Mouse (Mus musculus): ENCODE measurements around the gene Duox1. TPM values are rescaled to one million over a fixed set of nuclear protein-coding genes. Genes with fewer than 3 reads are reported as not detected.

Duox1 gene
- 0.06 TPM in 1 of 2 replicates, not detected in the other for polyA plus RNA-seq (2014; fragmentation: Nextera tagmentation; extraction: Ambion mirVana)

DNA sequence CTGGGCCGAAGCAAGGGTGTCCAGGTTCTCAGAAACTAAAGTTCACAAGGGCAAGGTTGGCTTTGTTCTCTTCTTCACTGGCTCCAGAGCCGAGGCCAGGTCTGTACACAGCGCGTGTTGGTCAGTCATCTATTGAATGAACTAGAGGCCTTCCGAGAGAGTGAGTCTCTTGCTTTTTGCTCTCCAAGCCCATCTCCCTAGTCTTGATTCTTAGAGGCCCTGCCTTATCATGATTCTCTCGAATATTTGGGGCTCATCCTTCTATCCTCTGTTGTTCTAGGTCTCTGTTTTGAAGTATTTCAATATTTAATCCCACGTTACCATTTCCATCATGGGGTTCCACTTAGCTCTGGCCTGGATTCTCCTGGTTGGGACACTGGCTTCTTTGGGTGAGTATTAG lies at the start of gene Duox1:
Gene Duox1, plus strand, starts transcription at position 301 of the 400 bp plus-strand sequence.
- ATAC-seq, result no peak
- H3K4me3 ChIP-seq (ENCODE audit: low read depth, low read length), result no peak within 1 kb of the TSS
- H3K36me3 ChIP-seq (ENCODE audit: control insufficient read depth, insufficient read depth, low read length), result no peaks in the 10 kb centered on the region
- peaks cover 20% of the 10 kb centered on the region for H3K27me3 ChIP-seq (replicated peaks; ENCODE audit: control insufficient read depth, insufficient read depth, low read length)
- H3K4me1 ChIP-seq (ENCODE audit: control insufficient read depth, insufficient read depth, low read length), result peaks cover 4% of the 10 kb centered on the region; the same call in 1 of the 2 replicates
- H3K9me3 ChIP-seq (replicated peaks; ENCODE audit: control insufficient read depth, low read length), result no peaks in the 10 kb centered on the region
- no peak within 1 kb of the TSS for H3K27ac ChIP-seq (ENCODE audit: low read depth, low read length)
- 88% methylated on average over 7 of the region's 7 CpGs for WGBS
- no peak within 1 kb of the TSS for H3K9ac ChIP-seq (ENCODE audit: low read length)
- DNase-seq (ENCODE audit: low spot score), result no peak
- H3K4me2 ChIP-seq (ENCODE audit: low read length), result no peak within 1 kb of the TSS

- Histone ChIP-seq H3K9ac (ENCODE audit: low read length) (no peak overlapping the region), H3K4me2 (ENCODE audit: low read length) (no peak overlapping the region), H3K4me1 (ENCODE audit: control insufficient read depth, insufficient read depth, low read length) (peaks cover 8% of the 10 kb centered on the region), H3K36me3 (ENCODE audit: control insufficient read depth, insufficient read depth, low read length) (no peaks in the 10 kb centered on the region), H3K9me3 (replicated peaks; ENCODE audit: control insufficient read depth, low read length) (no peaks in the 10 kb centered on the region), H3K4me3 (ENCODE audit: low read depth, low read length) (no peak overlapping the region), H3K27ac (ENCODE audit: low read depth, low read length) (no peak overlapping the region), H3K27me3 (replicated peaks; ENCODE audit: control insufficient read depth, insufficient read depth, low read length) (no peaks in the 10 kb centered on the region)
- ATAC-seq (no peak), DNase-seq (ENCODE audit: low spot score) (no peak)
- 93% methylated on average over 7 of the region's 7 CpGs for WGBS
These were observed 48.9 kb upstream of the Duox1 start for GRCm38 (mm10) chr2:122266407-122267193.

DNA sequence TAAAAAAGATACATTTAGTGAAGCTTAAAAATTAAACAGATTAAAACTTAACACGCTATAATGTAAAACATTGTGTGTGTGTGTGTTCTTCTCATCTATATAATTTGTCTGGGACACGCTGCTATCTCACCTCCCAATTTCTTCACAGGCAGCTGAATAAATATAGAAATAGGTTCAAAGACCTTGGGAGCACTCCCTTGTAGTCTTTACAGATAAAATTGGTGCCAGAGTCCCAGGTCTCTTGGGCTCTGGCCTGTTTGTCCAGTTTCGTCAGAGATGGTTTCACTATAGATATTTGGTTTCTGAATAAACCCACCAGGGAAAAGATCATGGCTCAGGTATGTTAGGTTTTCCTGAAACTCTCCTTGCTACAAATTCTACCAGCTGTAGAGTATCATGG lies 36.7 kb upstream of the Duox1 start:
- Histone ChIP-seq H3K9me3 (replicated peaks; ENCODE audit: control insufficient read depth, low read length) (no peaks in the 10 kb centered on the region), H3K4me2 (ENCODE audit: low read length) (no peak overlapping the region), H3K9ac (ENCODE audit: low read length) (no peak overlapping the region), H3K4me1 (ENCODE audit: control insufficient read depth, insufficient read depth, low read length) (no peaks in the 10 kb centered on the region), H3K4me3 (ENCODE audit: low read depth, low read length) (no peak overlapping the region), H3K36me3 (ENCODE audit: control insufficient read depth, insufficient read depth, low read length) (no peaks in the 10 kb centered on the region), H3K27me3 (replicated peaks; ENCODE audit: control insufficient read depth, insufficient read depth, low read length) (no peaks in the 10 kb centered on the region), H3K27ac (ENCODE audit: low read depth, low read length) (no peak overlapping the region)
- DNase-seq (ENCODE audit: low spot score) (no peak), ATAC-seq (no peak)
- WGBS, result 91% methylated on average over 3 of the region's 3 CpGs

DNA sequence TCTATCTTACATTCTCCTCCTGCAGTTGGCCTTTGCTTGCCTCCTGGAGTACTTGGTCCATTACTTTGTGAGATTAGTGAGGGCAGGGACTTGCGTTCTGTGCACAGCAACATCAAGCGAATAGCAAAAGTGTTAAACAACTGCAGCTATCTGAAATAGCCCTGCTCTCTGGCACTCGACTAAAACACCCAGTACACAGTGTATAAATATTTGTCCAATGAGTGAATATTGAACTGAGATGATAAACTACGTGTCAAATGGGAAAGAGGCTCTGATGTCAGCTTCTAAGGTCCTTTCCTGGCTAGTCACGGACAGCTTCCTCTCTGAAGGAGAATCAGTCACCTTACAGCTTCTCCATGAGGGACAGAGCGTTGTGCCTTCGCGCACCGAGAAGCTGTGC lies 31.4 kb upstream of the Duox1 start:
- Histone ChIP-seq H3K4me3 (ENCODE audit: low read depth, low read length) (no peak overlapping the region), H3K27ac (ENCODE audit: low read depth, low read length) (no peak overlapping the region), H3K27me3 (replicated peaks; ENCODE audit: control insufficient read depth, insufficient read depth, low read length) (no peaks in the 10 kb centered on the region), H3K36me3 (ENCODE audit: control insufficient read depth, insufficient read depth, low read length) (no peaks in the 10 kb centered on the region), H3K4me2 (ENCODE audit: low read length) (no peak overlapping the region), H3K9ac (ENCODE audit: low read length) (no peak overlapping the region), H3K9me3 (replicated peaks; ENCODE audit: control insufficient read depth, low read length) (no peaks in the 10 kb centered on the region), H3K4me1 (ENCODE audit: control insufficient read depth, insufficient read depth, low read length) (no peaks in the 10 kb centered on the region)
- WGBS, result 87% methylated on average over 9 of the region's 9 CpGs
- no peak for DNase-seq (ENCODE audit: low spot score)
- no peak for ATAC-seq

- no peak overlapping the region for H3K4me2 ChIP-seq (ENCODE audit: low read length)
- DNase-seq (ENCODE audit: low spot score), result no peak
- no peaks in the 10 kb centered on the region for H3K27me3 ChIP-seq (replicated peaks; ENCODE audit: control insufficient read depth, insufficient read depth, low read length)
- no peaks in the 10 kb centered on the region for H3K36me3 ChIP-seq (ENCODE audit: control insufficient read depth, insufficient read depth, low read length)
- no peak overlapping the region for H3K27ac ChIP-seq (ENCODE audit: low read depth, low read length)
- WGBS, result 57% methylated on average over 7 of the region's 7 CpGs
- H3K9ac ChIP-seq (ENCODE audit: low read length), result no peak overlapping the region
- H3K4me3 ChIP-seq (ENCODE audit: low read depth, low read length), result no peak overlapping the region
- ATAC-seq, result no peak
- no peaks in the 10 kb centered on the region for H3K9me3 ChIP-seq (replicated peaks; ENCODE audit: control insufficient read depth, low read length)
- H3K4me1 ChIP-seq (ENCODE audit: control insufficient read depth, insufficient read depth, low read length), result no peaks in the 10 kb centered on the region
These were observed 29.3 kb upstream of the Duox1 start for GRCm38 (mm10) chr2:122286137-122286536.

- Histone ChIP-seq H3K4me2 (ENCODE audit: low read length) (no peak overlapping the region), H3K27ac (ENCODE audit: low read depth, low read length) (no peak overlapping the region), H3K9ac (ENCODE audit: low read length) (no peak overlapping the region), H3K9me3 (replicated peaks; ENCODE audit: control insufficient read depth, low read length) (no peaks in the 10 kb centered on the region), H3K36me3 (ENCODE audit: control insufficient read depth, insufficient read depth, low read length) (no peaks in the 10 kb centered on the region), H3K4me1 (ENCODE audit: control insufficient read depth, insufficient read depth, low read length) (peaks cover 10% of the 10 kb centered on the region), H3K4me3 (ENCODE audit: low read depth, low read length) (no peak overlapping the region), H3K27me3 (replicated peaks; ENCODE audit: control insufficient read depth, insufficient read depth, low read length) (peaks cover 46% of the 10 kb centered on the region)
- DNase-seq (ENCODE audit: low spot score) (no peak), ATAC-seq (no peak)
- 6% methylated on average over 7 of the region's 7 CpGs for WGBS
These were observed 20.6 kb upstream of the Duox1 start for GRCm38 (mm10) chr2:122294916-122295315.

DNA sequence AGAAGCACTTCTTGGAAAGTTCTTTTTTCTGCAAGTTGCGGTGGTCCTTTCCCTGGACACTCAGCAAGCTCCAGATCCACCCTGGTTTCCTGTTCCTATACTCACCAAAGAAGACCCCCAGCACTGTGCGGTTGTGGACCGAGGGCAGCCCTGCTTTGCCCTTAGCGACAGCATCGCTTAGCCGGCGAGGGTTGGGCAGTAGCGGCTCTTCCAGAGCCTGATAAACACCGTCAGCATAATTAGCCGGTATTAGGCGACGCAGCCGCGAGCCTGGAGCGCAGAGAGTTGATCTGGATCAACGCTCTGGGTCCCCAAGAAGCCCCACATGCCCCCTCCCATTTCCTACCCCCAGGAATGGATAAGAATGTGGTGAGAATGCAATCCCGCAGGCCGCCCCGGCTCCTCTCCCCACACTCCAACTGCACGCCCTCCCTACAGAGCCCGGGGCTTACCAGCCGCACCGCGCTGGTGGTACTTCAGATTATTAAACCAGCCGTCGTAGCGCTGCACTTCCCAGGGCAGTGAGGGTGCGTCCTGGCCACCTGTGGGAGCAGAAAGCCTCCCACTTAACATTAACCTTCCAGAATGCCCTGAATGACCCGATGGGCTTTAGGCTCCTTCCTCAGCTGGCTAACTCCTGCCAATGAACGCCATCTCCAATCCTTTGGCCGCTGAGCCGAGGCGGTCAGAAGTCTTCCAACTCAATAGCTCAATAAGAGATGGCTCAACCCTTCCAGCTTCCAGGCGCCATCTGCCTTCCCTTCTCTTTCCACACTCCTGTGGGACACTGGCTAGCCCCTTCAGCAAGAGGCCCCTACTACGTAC lies 18.0 kb upstream of the Duox1 start:
- H3K27ac ChIP-seq (ENCODE audit: low read depth, low read length), result no peak overlapping the region
- peaks cover 72% of the 10 kb centered on the region for H3K27me3 ChIP-seq (replicated peaks; ENCODE audit: control insufficient read depth, insufficient read depth, low read length)
- DNase-seq (ENCODE audit: low spot score) (no peak), ATAC-seq (no peak)
- WGBS, result under 1% methylated on average over 34 of the region's 35 CpGs
- no peaks in the 10 kb centered on the region for H3K36me3 ChIP-seq (ENCODE audit: control insufficient read depth, insufficient read depth, low read length)
- peaks cover 21% of the 10 kb centered on the region for H3K4me1 ChIP-seq (ENCODE audit: control insufficient read depth, insufficient read depth, low read length)
- no peaks in the 10 kb centered on the region for H3K9me3 ChIP-seq (replicated peaks; ENCODE audit: control insufficient read depth, low read length)
- no peak overlapping the region for H3K9ac ChIP-seq (ENCODE audit: low read length)
- H3K4me3 ChIP-seq (ENCODE audit: low read depth, low read length), result 0 out of 2 replicates have a peak overlapping the region, but pooled peaks have one; percentile 6
- peak overlapping the region; percentile 32; the same call in 1 of the 2 replicates for H3K4me2 ChIP-seq (ENCODE audit: low read length)

GRCm38 (mm10) chr2:122298096-122298499 lies 17.4 kb upstream of the Duox1 start, which contains the start of gene Duox2:
Gene Duox2 (minus strand): TSS chr2:122298449.
- no peak within 1 kb of the TSS for H3K9ac ChIP-seq (ENCODE audit: low read length)
- H3K36me3 ChIP-seq (ENCODE audit: control insufficient read depth, insufficient read depth, low read length), result no peaks in the 10 kb centered on the region
- WGBS, result under 1% methylated on average over 13 of the region's 13 CpGs
- H3K9me3 ChIP-seq (replicated peaks; ENCODE audit: control insufficient read depth, low read length), result no peaks in the 10 kb centered on the region
- peaks cover 21% of the 10 kb centered on the region for H3K4me1 ChIP-seq (ENCODE audit: control insufficient read depth, insufficient read depth, low read length)
- ATAC-seq (no peak), DNase-seq (ENCODE audit: low spot score) (no peak)
- H3K4me2 ChIP-seq (ENCODE audit: low read length), result peak within 1 kb of the TSS; percentile 39
- peak within 1 kb of the TSS; percentile 13; the same call in 1 of the 2 replicates for H3K4me3 ChIP-seq (ENCODE audit: low read depth, low read length)
- H3K27ac ChIP-seq (ENCODE audit: low read depth, low read length), result no peak within 1 kb of the TSS
- peaks cover 73% of the 10 kb centered on the region for H3K27me3 ChIP-seq (replicated peaks; ENCODE audit: control insufficient read depth, insufficient read depth, low read length)
